Mouse (Mus musculus) intestine, postnatal 0 days (tissue): Measurements from ENCODE around the gene Rhobtb1. TPM values are rescaled to one million over a fixed set of nuclear protein-coding genes. Genes with fewer than 3 reads are reported as not detected.
A peak's percentile ranks its signal among the peaks of the same experiment; 100 is the strongest.

ENCODE experiments used
- ATAC-seq: fragments of 200-750 bp; cut with Nextera tagmentation; 2 replicates; pipeline ENCODE4 v1.8.0; 2017; ENCODE audit warnings: mild to moderate bottlenecking, moderate TSS enrichment, moderate library complexity
- H3K27ac ChIP-seq: fragments of 300-500 bp; sonication (generic); 2 replicates; pipeline ENCODE4 v1.5.1; 2014; ENCODE audit warnings: mild to moderate bottlenecking, low read depth, low read length, moderate library complexity
- H3K27me3 ChIP-seq: fragments of 300-500 bp; sonication (generic); replicated peaks from 2 replicates; pipeline ENCODE4 v1.6.1; 2014; ENCODE audit warnings: low read length, mixed read lengths; ENCODE audit not compliant: control insufficient read depth, insufficient read depth
- H3K36me3 ChIP-seq: fragments of 300-500 bp; sonication (generic); 2 replicates; pipeline ENCODE4 v1.6.1; 2014; ENCODE audit warnings: mild to moderate bottlenecking, moderate library complexity; ENCODE audit not compliant: control insufficient read depth, insufficient read depth
- H3K4me1 ChIP-seq: fragments of 300-500 bp; sonication (generic); replicated peaks from 2 replicates; pipeline ENCODE4 v1.6.1; 2014; ENCODE audit warnings: antibody characterized with exemption, low read length, mixed read lengths; ENCODE audit not compliant: control insufficient read depth, insufficient read depth
- H3K4me2 ChIP-seq: fragments of 300-500 bp; sonication (generic); replicated peaks from 2 replicates; pipeline ENCODE4 v1.6.1; 2014; ENCODE audit warnings: low read depth, mild to moderate bottlenecking, moderate library complexity
- H3K4me3 ChIP-seq: fragments of 300-500 bp; sonication (generic); 2 replicates; pipeline ENCODE4 v1.5.1; 2014; ENCODE audit warnings: low read depth, low read length
- H3K9ac ChIP-seq: fragments of 300-500 bp; sonication (generic); 2 replicates; pipeline ENCODE4 v1.6.1; 2014; ENCODE audit warnings: mild to moderate bottlenecking, low read depth, low read length
- H3K9me3 ChIP-seq: fragments of 300-500 bp; sonication (generic); 2 replicates; pipeline ENCODE4 v1.6.1; 2016; ENCODE audit warnings: mixed run types; ENCODE audit not compliant: control insufficient read depth
- CTCF ChIP-seq: sonication (generic); IDR thresholded peaks from 2 replicates; pipeline ENCODE4 v1.5.1; 2016; ENCODE audit warnings: low read depth, mild to moderate bottlenecking, control low read depth, antibody characterized with exemption, moderate library complexity
- WGBS: fragments of 180-500 bp; shearing (Covaris S2); extraction: QIAGEN DNeasy Blood & Tissue Kit; methylation state at CpG from one replicate; pipeline ENCODE4 v1.1.7; 2014; 5-methylcytosine and 5-hydroxymethylcytosine counted together
- polyA plus RNA-seq: library from polyadenylated mRNA; unstranded; fragments of >200 nt; fragmentation: Nextera tagmentation; extraction: Ambion mirVana; gene quantifications from 2 replicates; pipeline ENCODE4 v1.2.1, GENCODE M21; 2015

Rhobtb1 gene
- polyA plus RNA-seq, 1 experiment from 2014 or later = 13.2 TPM

DNA sequence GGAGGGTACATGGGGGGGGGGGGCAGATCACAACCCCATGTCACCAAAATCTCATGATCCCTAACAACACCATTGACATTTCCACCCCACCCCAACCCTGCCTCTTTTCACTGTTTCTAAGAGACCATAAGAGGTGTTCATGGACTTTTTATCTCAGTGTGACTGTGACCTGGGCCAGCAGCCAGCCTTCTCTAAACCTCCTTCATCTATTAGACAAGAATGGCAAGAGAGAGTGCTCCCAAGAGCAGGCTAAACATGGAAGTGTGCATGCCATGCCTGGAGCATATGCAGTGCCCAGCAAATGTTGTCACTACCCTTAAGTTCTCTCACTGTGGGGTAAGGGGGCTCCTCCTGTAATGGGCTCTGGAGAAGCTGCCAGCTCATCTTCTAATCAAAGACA is 123.5 kb downstream of the Rhobtb1 start:
- ATAC-seq = no peak
- Histone ChIP-seq H3K9me3 (no peaks in the 10 kb centered on the region), H3K4me1 (no peaks in the 10 kb centered on the region), H3K4me2 (no peak overlapping the region), H3K27ac (no peak overlapping the region), H3K4me3 (no peak overlapping the region), H3K27me3 (no peaks in the 10 kb centered on the region), H3K9ac (no peak overlapping the region), H3K36me3 (peaks cover 25% of the 10 kb centered on the region)
- TF ChIP-seq CTCF = no peak

DNA sequence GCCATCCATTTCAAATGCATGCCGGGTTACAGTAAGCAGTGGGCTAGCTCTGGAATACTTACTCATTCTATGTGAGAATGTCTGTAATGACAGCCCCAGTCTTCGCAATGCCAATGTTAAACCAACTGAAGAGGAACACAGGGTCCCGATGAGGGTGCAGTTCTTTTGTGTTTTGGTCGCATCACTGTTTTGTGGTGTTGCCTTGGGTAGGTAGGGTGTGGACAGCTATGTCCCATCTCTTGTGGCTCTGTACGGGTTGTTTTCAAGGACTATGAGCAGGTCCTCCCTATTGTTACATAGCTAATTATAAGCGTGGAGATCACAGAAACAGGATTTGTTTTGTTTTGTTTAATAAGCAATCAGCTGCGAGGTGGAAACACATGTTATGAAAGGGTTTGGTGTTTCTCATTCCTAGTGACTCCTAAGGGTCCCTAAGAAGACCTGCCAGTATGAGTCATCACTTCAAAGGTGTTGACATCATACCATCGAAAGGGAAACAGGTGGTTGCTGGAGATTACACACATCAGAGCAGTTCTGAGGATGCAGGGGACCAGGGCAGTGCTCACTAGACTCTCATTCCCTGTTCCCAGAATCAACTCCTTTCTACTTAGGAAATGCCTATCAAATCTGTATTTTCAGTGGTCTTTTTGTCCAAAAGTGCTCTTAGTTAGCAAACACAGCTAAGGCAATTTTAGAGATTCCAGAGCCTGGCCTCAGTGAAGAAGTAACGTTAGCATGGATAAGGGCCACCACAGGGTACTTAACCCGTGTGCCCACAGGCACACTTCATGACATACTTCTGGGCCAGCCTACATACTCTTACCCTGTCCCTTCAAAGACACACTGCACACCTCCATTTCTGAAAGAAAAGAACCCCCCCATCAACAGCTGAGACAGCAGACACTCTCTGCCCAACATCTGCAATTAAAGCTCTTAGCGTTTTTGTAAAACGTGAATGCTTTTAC is 124.9 kb downstream of the Rhobtb1 start:
- no peak overlapping the region for H3K4me3 ChIP-seq
- H3K27ac ChIP-seq = no peak overlapping the region
- TF ChIP-seq CTCF = no peak
- H3K27me3 ChIP-seq = no peaks in the 10 kb centered on the region
- H3K9me3 ChIP-seq = no peaks in the 10 kb centered on the region
- H3K4me1 ChIP-seq = no peaks in the 10 kb centered on the region
- H3K4me2 ChIP-seq = no peak overlapping the region
- WGBS = 84% methylated on average over 12 of the region's 12 CpGs
- no peak overlapping the region for H3K9ac ChIP-seq
- ATAC-seq = no peak
- H3K36me3 ChIP-seq = peaks cover 11% of the 10 kb centered on the region; the same call in 1 of the 2 replicates

DNA sequence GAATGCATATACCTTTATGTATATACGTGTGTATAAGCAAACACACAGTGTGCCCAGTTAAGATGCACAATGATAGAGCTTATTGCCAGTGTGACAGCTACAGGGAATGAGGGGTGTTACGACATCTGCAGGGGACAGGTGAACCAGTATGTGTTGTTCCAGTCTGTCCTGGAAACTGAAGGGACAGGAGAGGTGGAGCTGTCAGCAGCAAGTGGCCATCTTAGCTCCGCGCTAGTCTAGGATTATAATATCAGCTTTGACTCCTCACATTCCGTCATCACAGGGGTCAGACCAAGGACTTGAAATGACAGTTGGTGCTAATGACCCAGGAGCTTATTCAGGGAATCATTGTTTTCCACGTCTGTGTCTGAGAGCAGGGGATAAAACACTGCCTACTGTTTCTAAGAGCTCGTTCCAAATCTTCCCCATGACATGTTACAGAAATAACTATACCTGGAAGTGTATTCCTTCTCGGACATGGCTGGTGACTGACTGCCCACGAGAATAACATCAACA is 125.7 kb downstream of the Rhobtb1 start:
- no peak overlapping the region for H3K4me2 ChIP-seq
- H3K4me1 ChIP-seq = no peaks in the 10 kb centered on the region
- H3K9me3 ChIP-seq = no peaks in the 10 kb centered on the region
- no peak overlapping the region for H3K9ac ChIP-seq
- no peak overlapping the region for H3K27ac ChIP-seq
- no peak for TF ChIP-seq CTCF
- ATAC-seq = no peak
- no peaks in the 10 kb centered on the region for H3K27me3 ChIP-seq
- no peak overlapping the region for H3K4me3 ChIP-seq
- whole genome bisulfite sequencing = 86% methylated on average over 9 of the region's 9 CpGs
- peaks cover 17% of the 10 kb centered on the region; the same call in 1 of the 2 replicates for H3K36me3 ChIP-seq

DNA sequence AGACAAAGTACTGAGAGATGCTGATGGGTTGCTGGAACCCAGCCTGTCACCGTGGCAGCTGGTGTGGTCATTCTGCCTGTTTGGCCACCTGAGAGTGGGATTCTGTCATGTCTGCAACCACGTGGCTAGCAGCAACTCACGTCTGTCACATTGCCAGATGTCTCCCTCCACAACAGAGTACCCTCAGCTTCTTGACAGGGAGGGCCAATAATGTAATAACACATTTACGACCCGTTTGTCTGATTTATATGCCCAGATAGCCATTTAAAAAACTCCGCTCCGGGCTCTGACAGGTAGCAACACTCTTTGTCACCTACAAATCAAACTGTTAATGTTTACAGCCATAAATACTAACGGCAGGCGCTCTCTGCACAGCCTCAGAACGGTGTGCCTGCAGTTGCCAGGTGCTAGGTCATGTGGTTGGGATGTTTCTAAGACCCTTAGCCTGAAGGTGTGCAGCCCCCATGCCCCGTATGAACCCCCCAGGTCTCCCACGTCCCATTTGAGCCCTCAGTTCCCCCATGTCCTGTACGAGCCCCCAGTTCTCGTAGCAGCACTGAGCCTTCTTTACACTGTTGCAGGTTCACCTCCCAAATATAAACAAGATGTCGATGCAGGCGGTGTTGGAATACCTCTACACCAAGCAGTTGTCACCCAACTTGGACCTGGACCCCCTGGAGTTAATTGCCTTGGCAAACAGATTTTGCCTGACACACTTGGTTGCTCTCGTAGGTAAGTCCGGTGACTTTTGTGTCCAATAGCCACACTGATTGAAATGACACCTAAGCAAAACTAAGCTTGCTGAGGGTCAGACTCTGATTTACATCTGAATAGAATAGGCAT is 127.8 kb downstream of the Rhobtb1 start:
- no peaks in the 10 kb centered on the region for H3K9me3 ChIP-seq
- no peaks in the 10 kb centered on the region for H3K4me1 ChIP-seq
- H3K4me3 ChIP-seq = no peak overlapping the region
- no peaks in the 10 kb centered on the region for H3K27me3 ChIP-seq
- H3K4me2 ChIP-seq = no peak overlapping the region
- ATAC-seq = no peak
- H3K36me3 ChIP-seq = peaks cover 19% of the 10 kb centered on the region; the same call in 1 of the 2 replicates
- H3K9ac ChIP-seq = no peak overlapping the region
- 50% methylated on average over 18 of the region's 18 CpGs for whole genome bisulfite sequencing
- no peak overlapping the region for H3K27ac ChIP-seq
- TF ChIP-seq CTCF = no peak

DNA sequence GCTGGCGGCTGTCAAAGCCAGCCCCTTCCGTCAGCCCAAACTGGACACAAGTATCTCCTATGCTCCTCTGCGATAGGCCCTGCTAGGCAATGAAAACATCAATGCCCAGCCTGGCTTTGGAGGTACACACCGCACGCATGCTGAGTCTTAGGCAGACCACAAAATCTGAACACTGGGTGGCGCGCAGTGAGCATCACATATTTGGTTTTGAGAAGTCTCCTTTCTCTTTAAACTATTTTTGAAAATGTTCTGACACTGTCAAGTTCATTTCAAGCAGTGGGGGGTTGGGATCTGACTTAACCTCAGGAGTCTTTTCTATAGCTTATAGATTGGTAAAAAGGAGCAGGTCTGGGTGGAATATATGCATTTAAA is 128.4 kb downstream of the Rhobtb1 start:
- ATAC-seq = no peak
- H3K27ac ChIP-seq = no peak overlapping the region
- no peaks in the 10 kb centered on the region for H3K4me1 ChIP-seq
- no peaks in the 10 kb centered on the region for H3K27me3 ChIP-seq
- no peaks in the 10 kb centered on the region for H3K9me3 ChIP-seq
- WGBS = 90% methylated on average over 7 of the region's 7 CpGs
- TF ChIP-seq CTCF = 0 out of 2 replicates have a peak, but pooled peaks have one; percentile 5
- H3K9ac ChIP-seq = no peak overlapping the region
- H3K36me3 ChIP-seq = peaks cover 15% of the 10 kb centered on the region; the same call in 1 of the 2 replicates
- H3K4me2 ChIP-seq = no peak overlapping the region
- no peak overlapping the region for H3K4me3 ChIP-seq

DNA sequence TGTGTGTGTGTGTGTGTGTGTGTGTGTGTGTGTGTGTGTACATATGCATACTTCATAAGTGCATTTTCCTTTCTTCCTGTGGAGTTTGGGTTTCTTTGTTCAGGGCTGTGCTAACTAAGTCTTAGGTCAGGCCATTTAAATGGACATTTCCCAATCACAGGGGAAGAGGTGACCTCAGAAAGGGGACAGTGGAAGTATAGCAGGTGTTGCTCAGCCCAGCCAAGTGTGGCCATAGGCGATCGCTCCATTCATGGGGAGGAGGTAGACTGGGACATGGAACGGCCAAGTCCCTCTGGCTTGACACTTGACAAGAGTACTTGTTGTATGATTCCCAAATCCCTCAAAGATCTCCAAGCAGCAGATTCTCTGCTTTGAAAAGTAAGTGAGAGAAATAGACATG is 135.7 kb downstream of the Rhobtb1 start:
- Histone ChIP-seq H3K27me3 (no peaks in the 10 kb centered on the region), H3K9ac (no peak overlapping the region), H3K4me3 (no peak overlapping the region), H3K4me1 (no peaks in the 10 kb centered on the region), H3K4me2 (no peak overlapping the region), H3K9me3 (no peaks in the 10 kb centered on the region), H3K27ac (no peak overlapping the region), H3K36me3 (peaks cover 28% of the 10 kb centered on the region; the same call in 1 of the 2 replicates)
- TF ChIP-seq CTCF = no peak
- no peak for ATAC-seq
- WGBS = 92% methylated on average over 3 of the region's 3 CpGs
